In genomic region chr3:108085721-108086469, GRCm38 (mm10) we compare ENCODE assay signal across 8 mouse cellular contexts. TPM values are rescaled to one million over a fixed set of nuclear protein-coding genes. Genes with fewer than 3 reads are reported as not detected.
DNase-seq lines count a peak whose midpoint lies in the region; ATAC-seq and TF ChIP-seq lines count a peak whose summit lies in the region.

No protein-coding gene starts in this region.

- peak overlapping the region; percentile 67 for H3K4me3 ChIP-seq in embryonic facial prominence, embryonic 15.5 days (replicated peaks)
- peak overlapping the region; percentile 77 for H3K4me3 ChIP-seq in heart, embryonic 15.5 days
- peak overlapping the region; percentile 68 for H3K4me3 ChIP-seq in kidney, postnatal 0 days (replicated peaks; ENCODE audit: low read depth, low read length)
- peak overlapping the region; percentile 91 for H3K4me3 ChIP-seq in liver, embryonic 16.5 days (ENCODE audit: low read depth, low read length)
- peak overlapping the region; percentile 61 for H3K4me3 ChIP-seq in neural tube, embryonic 12.5 days

- H3K27me3 ChIP-seq in embryonic facial prominence, embryonic 15.5 days: no peaks in the 10 kb centered on the region
- H3K27me3 ChIP-seq in heart, embryonic 15.5 days: no peaks in the 10 kb centered on the region
- no peaks in the 10 kb centered on the region for H3K27me3 ChIP-seq in kidney, postnatal 0 days (ENCODE audit: insufficient read depth, low read length)
- H3K27me3 ChIP-seq in liver, embryonic 16.5 days (ENCODE audit: control insufficient read depth, insufficient read depth, low read depth, low read length): no peaks in the 10 kb centered on the region
- no peaks in the 10 kb centered on the region for H3K27me3 ChIP-seq in neural tube, embryonic 12.5 days (replicated peaks)

- H3K9ac ChIP-seq in embryonic facial prominence, embryonic 15.5 days: peak overlapping the region; percentile 67
- peak overlapping the region; percentile 81 for H3K9ac ChIP-seq in heart, embryonic 15.5 days
- peak overlapping the region; percentile 71 for H3K9ac ChIP-seq in kidney, postnatal 0 days (ENCODE audit: low read depth, low read length)
- peak overlapping the region; percentile 91 for H3K9ac ChIP-seq in liver, embryonic 16.5 days (ENCODE audit: low read depth, low read length)
- H3K9ac ChIP-seq in neural tube, embryonic 12.5 days: peak overlapping the region; percentile 73

- DNase-seq in adrenal gland, postnatal 25 days: peak; percentile 87
- DNase-seq in kidney, postnatal 0 days (ENCODE audit: low spot score): peak; percentile 95
- DNase-seq in urinary bladder, postnatal 14 days (ENCODE audit: low spot score): peak; percentile 89

- under 1% methylated on average over 31 of the region's 31 CpGs for WGBS in embryonic facial prominence, embryonic 15.5 days
- WGBS in heart, embryonic 15.5 days: under 1% methylated on average over 31 of the region's 31 CpGs
- WGBS in kidney, postnatal 0 days: under 1% methylated on average over 31 of the region's 31 CpGs
- WGBS in liver, embryonic 16.5 days (ENCODE audit: insufficient replicate concordance): 0% methylated on average over 31 of the region's 31 CpGs
- under 1% methylated on average over 31 of the region's 31 CpGs for WGBS in neural tube, embryonic 12.5 days

- H3K36me3 ChIP-seq in embryonic facial prominence, embryonic 15.5 days: 0 out of 2 replicates have a peak, but pooled peaks cover 3% of the 10 kb centered on the region
- no peaks in the 10 kb centered on the region for H3K36me3 ChIP-seq in heart, embryonic 15.5 days
- H3K36me3 ChIP-seq in kidney, postnatal 0 days (ENCODE audit: insufficient read depth, low read length): no peaks in the 10 kb centered on the region
- peaks cover 3% of the 10 kb centered on the region for H3K36me3 ChIP-seq in liver, embryonic 16.5 days (ENCODE audit: control insufficient read depth, insufficient read depth)
- no peaks in the 10 kb centered on the region for H3K36me3 ChIP-seq in neural tube, embryonic 12.5 days

- H3K4me1 ChIP-seq in embryonic facial prominence, embryonic 15.5 days: peaks cover 79% of the 10 kb centered on the region
- H3K4me1 ChIP-seq in heart, embryonic 15.5 days (replicated peaks): peaks cover 71% of the 10 kb centered on the region
- peaks cover 29% of the 10 kb centered on the region for H3K4me1 ChIP-seq in kidney, postnatal 0 days (replicated peaks; ENCODE audit: insufficient read depth, low read length)
- H3K4me1 ChIP-seq in liver, embryonic 16.5 days (ENCODE audit: control insufficient read depth, low read depth, low read length): peaks cover 75% of the 10 kb centered on the region
- H3K4me1 ChIP-seq in neural tube, embryonic 12.5 days: peaks cover 53% of the 10 kb centered on the region

- peak; percentile 12 for ATAC-seq in CD4-positive, CD25-positive, alpha-beta regulatory T cell, adult 4 months
- ATAC-seq in embryonic facial prominence, embryonic 15.5 days (ENCODE audit: insufficient number of reproducible peaks, low FRiP score, low TSS enrichment, low read depth): peak; percentile 71
- peak; percentile 78 for ATAC-seq in heart, embryonic 15.5 days (replicated peaks; ENCODE audit: insufficient number of reproducible peaks, insufficient read depth, low FRiP score, low read depth)
- ATAC-seq in kidney, postnatal 0 days (replicated peaks; ENCODE audit: low FRiP score, low read depth): peak; percentile 77
- peak; percentile 47 for ATAC-seq in liver, embryonic 16.5 days (ENCODE audit: low read depth)
- ATAC-seq in neural tube, embryonic 12.5 days (ENCODE audit: low FRiP score, low read depth): peak; percentile 57

- TF ChIP-seq CTCF in kidney, postnatal 0 days (IDR thresholded peaks at IDR 0.05; ENCODE audit: low read depth): peak; percentile 13; the same call in 1 of the 2 replicates

- H3K9me3 ChIP-seq in embryonic facial prominence, embryonic 15.5 days (replicated peaks): no peaks in the 10 kb centered on the region
- H3K9me3 ChIP-seq in heart, embryonic 15.5 days (replicated peaks): no peaks in the 10 kb centered on the region
- no peaks in the 10 kb centered on the region for H3K9me3 ChIP-seq in kidney, postnatal 0 days (replicated peaks; ENCODE audit: low read length)
- H3K9me3 ChIP-seq in liver, embryonic 16.5 days (replicated peaks; ENCODE audit: control insufficient read depth, low read length): no peaks in the 10 kb centered on the region
- no peaks in the 10 kb centered on the region for H3K9me3 ChIP-seq in neural tube, embryonic 12.5 days

- peak overlapping the region; percentile 100 for H3K4me2 ChIP-seq in embryonic facial prominence, embryonic 15.5 days (replicated peaks)
- peak overlapping the region; percentile 91 for H3K4me2 ChIP-seq in heart, embryonic 15.5 days
- H3K4me2 ChIP-seq in kidney, postnatal 0 days (ENCODE audit: low read length): peak overlapping the region; percentile 99
- H3K4me2 ChIP-seq in liver, embryonic 16.5 days (ENCODE audit: low read depth, low read length): peak overlapping the region; percentile 98
- peak overlapping the region; percentile 100 for H3K4me2 ChIP-seq in neural tube, embryonic 12.5 days (replicated peaks)

- H3K27ac ChIP-seq in embryonic facial prominence, embryonic 15.5 days (replicated peaks): peak overlapping the region; percentile 89
- H3K27ac ChIP-seq in heart, embryonic 15.5 days: peak overlapping the region; percentile 93
- peak overlapping the region; percentile 96 for H3K27ac ChIP-seq in kidney, postnatal 0 days
- H3K27ac ChIP-seq in liver, embryonic 16.5 days (ENCODE audit: low read length): peak overlapping the region; percentile 89
- H3K27ac ChIP-seq in neural tube, embryonic 12.5 days: peak overlapping the region; percentile 29

RNA-seq across cellular contexts. Expression of gene Ampd2, which starts 0.6 kb away (rescaled TPM):
- 10 to 100 TPM; 22.4 to 48.3 TPM for polyA plus RNA-seq in CD4-positive, CD25-positive, alpha-beta regulatory T cell, adult 4 months (2017; shearing (Covaris generic))
- total RNA-seq in adrenal gland, postnatal 25 days (2021): 178 and 283 TPM in 2 replicates
- 44.3 and 44.9 TPM in 2 replicates for polyA plus RNA-seq in embryonic facial prominence, embryonic 15.5 days (2015; fragmentation: Nextera tagmentation; extraction: Ambion mirVana)
- 22.5 and 31.4 TPM in 2 replicates for polyA plus RNA-seq in heart, embryonic 15.5 days (2015; fragmentation: Nextera tagmentation; extraction: Ambion mirVana)
- 35.8 and 38.2 TPM in 2 replicates for polyA plus RNA-seq in kidney, postnatal 0 days (2015; fragmentation: Nextera tagmentation; extraction: Ambion mirVana)
- polyA plus RNA-seq in liver, embryonic 16.5 days (2015; fragmentation: Nextera tagmentation; extraction: Ambion mirVana): 76.4 and 79.6 TPM in 2 replicates
- polyA plus RNA-seq in neural tube, embryonic 12.5 days (2016; fragmentation: Nextera tagmentation; extraction: Ambion mirVana): 47.7 and 51.2 TPM in 2 replicates

RNA-seq across cellular contexts. Expression of gene Gnat2, which starts 6.7 kb away (rescaled TPM):
- not detected for polyA plus RNA-seq in CD4-positive, CD25-positive, alpha-beta regulatory T cell, adult 4 months (2017; shearing (Covaris generic))
- total RNA-seq in adrenal gland, postnatal 25 days (2021): 13.2 and 13.4 TPM in 2 replicates
- polyA plus RNA-seq in embryonic facial prominence, embryonic 15.5 days (2015; fragmentation: Nextera tagmentation; extraction: Ambion mirVana): 0.39 and 0.61 TPM in 2 replicates
- 0.74 and 1.1 TPM in 2 replicates for polyA plus RNA-seq in heart, embryonic 15.5 days (2015; fragmentation: Nextera tagmentation; extraction: Ambion mirVana)
- 1.0 and 1.2 TPM in 2 replicates for polyA plus RNA-seq in kidney, postnatal 0 days (2015; fragmentation: Nextera tagmentation; extraction: Ambion mirVana)
- 3.8 and 4.1 TPM in 2 replicates for polyA plus RNA-seq in liver, embryonic 16.5 days (2015; fragmentation: Nextera tagmentation; extraction: Ambion mirVana)
- polyA plus RNA-seq in neural tube, embryonic 12.5 days (2016; fragmentation: Nextera tagmentation; extraction: Ambion mirVana): 0.43 and 0.57 TPM in 2 replicates

RNA-seq across cellular contexts. Expression of gene Gstm4, which starts 41.2 kb away (rescaled TPM):
- polyA plus RNA-seq in CD4-positive, CD25-positive, alpha-beta regulatory T cell, adult 4 months (2017; shearing (Covaris generic)): 1 to 10 TPM; 4.4 to 5.7 TPM
- 13.2 and 17.1 TPM in 2 replicates for total RNA-seq in adrenal gland, postnatal 25 days (2021)
- polyA plus RNA-seq in embryonic facial prominence, embryonic 15.5 days (2015; fragmentation: Nextera tagmentation; extraction: Ambion mirVana): 12.7 and 15.3 TPM in 2 replicates
- 12.9 and 16.0 TPM in 2 replicates for polyA plus RNA-seq in heart, embryonic 15.5 days (2015; fragmentation: Nextera tagmentation; extraction: Ambion mirVana)
- 21.8 and 22.1 TPM in 2 replicates for polyA plus RNA-seq in kidney, postnatal 0 days (2015; fragmentation: Nextera tagmentation; extraction: Ambion mirVana)
- 16.8 and 17.0 TPM in 2 replicates for polyA plus RNA-seq in liver, embryonic 16.5 days (2015; fragmentation: Nextera tagmentation; extraction: Ambion mirVana)
- 11.6 and 14.5 TPM in 2 replicates for polyA plus RNA-seq in neural tube, embryonic 12.5 days (2016; fragmentation: Nextera tagmentation; extraction: Ambion mirVana)

Comparison
In these comparisons a context has a peak if more than half of its experiments do, and no peak if none do; other contexts are left out.
1. Peak in every context shown above with its lines: DNase-seq, ATAC-seq, H3K4me3 ChIP-seq and H3K27ac ChIP-seq.
2. ATAC-seq: peak in every context shown above with its lines; median percentile 78 in heart, embryonic 15.5 days; 77 in kidney, postnatal 0 days; 71 in embryonic facial prominence, embryonic 15.5 days; 57 in neural tube, embryonic 12.5 days; 47 in liver, embryonic 16.5 days; 12 in CD4-positive, CD25-positive, alpha-beta regulatory T cell, adult 4 months.
3. H3K27ac ChIP-seq: peak in every context shown above with its lines; median percentile 96 in kidney, postnatal 0 days; 93 in heart, embryonic 15.5 days; 89 in embryonic facial prominence, embryonic 15.5 days; 89 in liver, embryonic 16.5 days; 29 in neural tube, embryonic 12.5 days.